Mouse (Mus musculus): ENCODE measurements around the gene Mrap2. TPM values are rescaled to one million over a fixed set of nuclear protein-coding genes. Genes with fewer than 3 reads are reported as not detected.

The Mrap2 gene
- total and polyA plus RNA-seq, 3 experiments = 0.15 TPM; not detected in 2

DNA sequence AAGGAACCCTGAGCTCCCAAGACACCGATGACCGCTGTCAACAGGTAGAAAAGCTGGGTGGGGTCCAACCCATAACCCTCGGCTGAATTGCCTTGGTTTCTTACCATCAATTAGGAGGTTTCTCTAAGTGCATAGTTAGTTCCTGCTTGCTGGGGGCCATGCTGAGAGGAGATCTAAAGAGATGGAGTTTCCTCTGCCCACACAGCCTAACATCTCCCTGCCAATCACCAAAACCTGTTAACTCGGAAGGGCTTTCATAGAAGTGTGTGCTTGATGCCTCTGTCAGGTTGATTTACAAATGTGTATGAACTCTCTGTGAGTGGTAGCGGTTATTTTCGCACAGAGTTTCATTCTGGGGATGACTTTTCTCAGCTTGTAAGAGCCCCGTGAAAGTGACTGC lies 34.4 kb downstream of the Mrap2 start:
- DNase-seq (ENCODE audit: low read depth, low spot score) = no peak
- TF ChIP-seq MYC (IDR thresholded peaks at IDR 0.05; ENCODE audit: low read depth, low read length) (no peak), RAD21 (IDR thresholded peaks at IDR 0.05; ENCODE audit: low read depth, low read length) (no peak), CTCF (IDR thresholded peaks at IDR 0.05 in 2 of 3, conservative IDR thresholded peaks at IDR 0.05 in 1 of 3; ENCODE audit: control insufficient read depth in 1 of 3, insufficient read depth in 1 of 3, low read depth in 2 of 3, low read length in 3 of 3, poor library complexity in 1 of 3, severe bottlenecking in 1 of 3) (no peak), RCOR1 (IDR thresholded peaks at IDR 0.05; ENCODE audit: low read depth, low read length) (no peak), KAT2A (conservative IDR thresholded peaks at IDR 0.05; ENCODE audit: low read depth, low read length) (no peak)
- no peak overlapping the region for H3K9ac ChIP-seq (ENCODE audit: control insufficient read depth, low read depth, low read length, poor library complexity, severe bottlenecking)

DNA sequence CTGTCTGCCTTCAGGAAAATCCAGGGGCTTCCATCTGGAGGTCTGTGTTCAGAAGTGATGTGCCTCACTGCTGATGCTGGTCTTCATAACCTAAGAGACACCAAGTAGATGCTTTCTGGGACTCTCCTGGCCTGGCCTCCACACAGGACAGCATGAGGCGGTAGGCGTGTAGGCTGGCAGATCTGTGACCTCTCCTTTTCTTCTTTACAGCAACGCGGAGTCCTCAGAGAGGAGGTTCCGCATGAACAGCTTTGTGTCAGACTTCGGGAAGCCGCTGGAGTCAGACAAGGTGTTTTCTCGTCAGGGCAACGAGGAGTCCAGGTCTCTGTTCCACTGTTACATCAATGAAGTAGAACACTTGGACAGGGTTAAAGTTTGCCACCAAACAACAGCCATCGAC lies 38.1 kb downstream of the Mrap2 start:
- Histone ChIP-seq H3K27me3 (ENCODE audit: control insufficient read depth in 1 of 2, insufficient read depth in 2 of 2, low read length in 2 of 2) (no peaks in the 10 kb centered on the region), H3K79me2 (ENCODE audit: control insufficient read depth, insufficient read depth, low read length, poor library complexity) (no peaks in the 10 kb centered on the region), H3K4me3 (ENCODE audit: control insufficient read depth in 1 of 2, insufficient read depth in 1 of 2, low read depth in 2 of 2, low read length in 2 of 2) (no peak overlapping the region), H3K36me3 (ENCODE audit: control insufficient read depth in 1 of 2, insufficient read depth in 2 of 2, low read length in 2 of 2) (no peaks in the 10 kb centered on the region), H3K4me1 (ENCODE audit: control insufficient read depth in 1 of 2, insufficient read depth in 2 of 2, low read length in 2 of 2) (no peaks in the 10 kb centered on the region), H3K9ac (ENCODE audit: control insufficient read depth, low read depth, low read length, poor library complexity, severe bottlenecking) (no peak overlapping the region), H3K9me3 (replicated peaks; ENCODE audit: insufficient read depth, low read length) (no peaks in the 10 kb centered on the region), H3K27ac (ENCODE audit: control insufficient read depth, low read depth, low read length) (no peak overlapping the region)
- no peak for TF ChIP-seq BHLHE40 (IDR thresholded peaks at IDR 0.05; ENCODE audit: borderline replicate concordance, low read depth, low read length)
- no peak for TF ChIP-seq USF2 (IDR thresholded peaks at IDR 0.05; ENCODE audit: borderline replicate concordance in 1 of 2, insufficient read depth in 1 of 2, low read depth in 1 of 2, low read length in 2 of 2)
- no peak for TF ChIP-seq E2F4 (IDR thresholded peaks at IDR 0.05; ENCODE audit: borderline replicate concordance, low read depth, low read length)
- TF ChIP-seq MAZ (IDR thresholded peaks at IDR 0.05; ENCODE audit: low read depth, low read length) = no peak
- no peak for TF ChIP-seq GATA1 (IDR thresholded peaks at IDR 0.05; ENCODE audit: low read depth, low read length)
- no peak for TF ChIP-seq POLR2A (IDR thresholded peaks at IDR 0.05; ENCODE audit: control insufficient read depth in 1 of 2, insufficient read depth in 1 of 2, low read depth in 1 of 2, low read length in 2 of 2, poor library complexity in 1 of 2)
- no peak for TF ChIP-seq GABPA (IDR thresholded peaks at IDR 0.05; ENCODE audit: low read depth, low read length)
- no peak for TF ChIP-seq EP300 (IDR thresholded peaks at IDR 0.05; ENCODE audit: low read depth in 1 of 2, low read length in 2 of 2)
- no peak for TF ChIP-seq UBTF (IDR thresholded peaks at IDR 0.05; ENCODE audit: borderline replicate concordance, insufficient read depth, low read depth, low read length)
- TF ChIP-seq JUND (IDR thresholded peaks at IDR 0.05; ENCODE audit: low read depth, low read length) = no peak
- TF ChIP-seq MXI1 (IDR thresholded peaks at IDR 0.05; ENCODE audit: low read depth, low read length) = no peak
- no peak for TF ChIP-seq NRF1 (IDR thresholded peaks at IDR 0.05; ENCODE audit: insufficient read depth, low read depth, low read length, poor library complexity, severe bottlenecking)
- no peak for TF ChIP-seq TCF12 (IDR thresholded peaks at IDR 0.05; ENCODE audit: low read depth, low read length)
- TF ChIP-seq SIN3A (IDR thresholded peaks at IDR 0.05; ENCODE audit: low read length) = no peak
- TF ChIP-seq RCOR1 (IDR thresholded peaks at IDR 0.05; ENCODE audit: low read depth, low read length) = no peak
- no peak for TF ChIP-seq ZKSCAN1 (IDR thresholded peaks at IDR 0.05; ENCODE audit: low read depth, low read length)
- TF ChIP-seq CTCF (IDR thresholded peaks at IDR 0.05 in 2 of 3, conservative IDR thresholded peaks at IDR 0.05 in 1 of 3; ENCODE audit: control insufficient read depth in 1 of 3, insufficient read depth in 1 of 3, low read depth in 2 of 3, low read length in 3 of 3, poor library complexity in 1 of 3, severe bottlenecking in 1 of 3) = no peak
- no peak for TF ChIP-seq NELFE (IDR thresholded peaks at IDR 0.05; ENCODE audit: low read depth, low read length)
- no peak for TF ChIP-seq USF1 (IDR thresholded peaks at IDR 0.05; ENCODE audit: low read depth, low read length)
- DNase-seq (ENCODE audit: low read depth, low spot score) = no peak

More for the DNA sequence above, 34.4 kb downstream of the Mrap2 start:
- H3K27me3 ChIP-seq (ENCODE audit: control insufficient read depth in 1 of 2, insufficient read depth in 2 of 2, low read length in 2 of 2) = no peaks in the 10 kb centered on the region
- no peaks in the 10 kb centered on the region for H3K79me2 ChIP-seq (ENCODE audit: control insufficient read depth, insufficient read depth, low read length, poor library complexity)
- no peaks in the 10 kb centered on the region for H3K4me1 ChIP-seq (ENCODE audit: control insufficient read depth in 1 of 2, insufficient read depth in 2 of 2, low read length in 2 of 2)
- no peak overlapping the region for H3K27ac ChIP-seq (ENCODE audit: control insufficient read depth, low read depth, low read length)
- no peaks in the 10 kb centered on the region for H3K36me3 ChIP-seq (ENCODE audit: control insufficient read depth in 1 of 2, insufficient read depth in 2 of 2, low read length in 2 of 2)
- H3K4me3 ChIP-seq (ENCODE audit: control insufficient read depth in 1 of 2, insufficient read depth in 1 of 2, low read depth in 2 of 2, low read length in 2 of 2) = no peak overlapping the region
- H3K9me3 ChIP-seq (replicated peaks; ENCODE audit: insufficient read depth, low read length) = no peaks in the 10 kb centered on the region
